Mouse (Mus musculus) urinary bladder, postnatal 10 days (tissue): ENCODE data around the gene Lamc1.

Experiments used
- DNase-seq: peaks from one replicate; pipeline ENCODE4 v3.0.0; 2022; ENCODE audit warnings: low spot score

The Lamc1 gene

DNA sequence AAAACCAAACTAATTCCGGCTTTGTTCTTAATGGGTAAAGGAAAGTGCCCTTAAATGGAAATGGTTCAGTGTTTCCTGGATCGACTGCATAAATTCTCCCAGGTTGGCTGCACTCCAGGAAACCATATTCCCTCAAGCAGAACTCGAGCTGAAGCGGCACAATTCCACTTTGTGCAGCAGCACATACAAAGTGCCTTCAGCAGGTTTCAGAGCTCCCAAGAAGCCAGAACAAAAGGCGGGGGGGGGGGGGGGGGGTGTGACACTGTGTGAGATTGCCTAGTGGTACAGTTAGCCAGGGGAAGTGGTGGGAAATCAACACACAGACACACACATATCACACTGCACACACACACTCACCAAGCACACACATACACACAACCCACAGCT, 140.7 kb downstream of the Lamc1 start:
- no peak for DNase-seq

- DNase-seq: no peak
Measured at GRCm38 (mm10) chr1:153191237-153191942, 141.2 kb downstream of the Lamc1 start.

DNA sequence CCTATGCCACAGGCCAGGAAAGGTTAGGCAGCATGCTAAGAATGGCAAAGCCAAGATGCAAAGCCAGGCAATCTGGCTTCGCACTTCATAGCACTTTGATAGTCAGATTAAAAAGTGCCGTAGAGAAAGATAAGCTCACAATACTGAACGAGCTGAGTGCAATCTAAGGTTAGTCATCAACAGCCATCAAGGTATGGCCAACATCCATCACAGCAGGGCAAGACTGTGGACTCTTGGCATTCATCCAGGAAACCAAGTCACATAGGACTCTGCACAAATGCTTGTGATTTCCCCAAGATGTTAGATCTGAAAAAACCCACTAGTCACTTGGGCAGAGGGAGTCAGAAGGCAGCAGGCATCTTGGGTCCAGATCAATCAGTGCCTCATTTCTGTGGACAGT, 144.5 kb downstream of the Lamc1 start:
- DNase-seq: no peak

DNA sequence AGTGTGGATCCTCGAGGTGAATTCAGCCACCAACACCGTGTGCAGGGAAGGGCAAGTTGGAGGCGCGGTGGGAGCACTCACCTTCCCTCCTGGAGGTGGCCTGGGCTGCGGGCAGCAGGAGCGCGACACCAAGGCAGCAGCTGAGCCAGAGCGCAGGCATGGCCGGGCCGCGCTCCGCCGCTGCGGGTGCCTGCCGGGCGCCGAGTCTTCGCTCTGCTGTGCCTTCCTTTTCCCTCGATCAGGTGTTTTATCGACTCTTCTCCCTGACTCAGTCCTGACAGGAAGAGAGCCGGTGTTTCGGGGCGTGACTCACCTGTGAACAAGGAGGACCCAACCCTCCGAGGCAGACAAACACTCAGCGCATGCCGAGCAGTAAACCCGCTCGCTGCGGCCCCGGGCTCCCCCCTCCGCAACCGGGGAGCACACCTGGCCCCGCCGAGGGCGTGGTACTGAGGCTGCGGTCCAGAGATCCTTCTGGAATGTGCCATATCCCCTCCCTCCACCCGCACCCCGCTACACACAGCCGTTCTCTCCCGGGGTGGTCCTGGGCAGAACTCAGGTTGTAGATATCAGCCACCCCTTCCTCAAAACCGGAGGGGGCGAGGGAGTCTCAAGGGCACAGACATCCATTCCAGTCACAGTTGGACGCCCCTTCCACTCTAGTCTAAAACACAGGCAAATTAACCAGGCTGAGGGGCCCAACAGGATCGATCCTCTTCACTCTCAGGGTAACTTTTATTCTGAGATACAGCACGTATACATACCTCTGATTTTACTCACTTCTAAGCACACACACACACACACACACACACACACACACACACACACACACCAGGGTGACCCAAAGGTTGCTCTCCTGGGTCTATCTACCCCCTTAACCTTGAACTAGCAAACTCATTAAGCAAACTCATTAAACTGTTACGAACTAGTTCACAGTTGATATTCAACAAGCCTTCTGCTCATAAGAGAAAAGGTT, 146.5 kb downstream of the Lamc1 start, which contains the start of gene Lamc2:
TSS of gene Lamc2 (minus strand) at position 620 of the 976 bp plus-strand sequence.
- DNase-seq: no peak

GRCm38 (mm10) chr1:153180586-153181289, 151.8 kb downstream of the Lamc1 start:
- no peak for DNase-seq

- no peak for DNase-seq
Measured at GRCm38 (mm10) chr1:153180160-153180559, 152.4 kb downstream of the Lamc1 start.

DNA sequence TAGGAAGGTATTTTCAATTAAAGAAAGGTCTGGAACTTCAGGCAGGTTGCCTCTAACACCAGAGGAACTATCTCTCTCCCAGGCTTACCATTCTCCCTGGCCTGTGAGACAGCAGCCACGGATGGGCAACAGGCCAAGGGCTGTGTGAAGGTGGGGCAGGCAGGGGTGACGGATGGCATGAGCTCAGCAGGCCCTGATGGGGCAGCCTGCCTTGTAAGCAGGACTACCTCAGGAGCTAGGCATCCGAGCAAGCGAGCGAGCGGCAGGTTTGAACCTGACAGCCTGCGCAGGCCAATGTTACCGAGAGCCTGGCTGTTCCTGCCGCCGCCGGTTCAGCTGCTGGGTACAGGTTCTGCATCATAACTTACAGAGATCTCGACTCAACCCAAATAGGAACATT, 157.8 kb downstream of the Lamc1 start:
- DNase-seq: peak; percentile 48

- no peak for DNase-seq
Measured at GRCm38 (mm10) chr1:153173276-153173675, 159.3 kb downstream of the Lamc1 start.

DNA sequence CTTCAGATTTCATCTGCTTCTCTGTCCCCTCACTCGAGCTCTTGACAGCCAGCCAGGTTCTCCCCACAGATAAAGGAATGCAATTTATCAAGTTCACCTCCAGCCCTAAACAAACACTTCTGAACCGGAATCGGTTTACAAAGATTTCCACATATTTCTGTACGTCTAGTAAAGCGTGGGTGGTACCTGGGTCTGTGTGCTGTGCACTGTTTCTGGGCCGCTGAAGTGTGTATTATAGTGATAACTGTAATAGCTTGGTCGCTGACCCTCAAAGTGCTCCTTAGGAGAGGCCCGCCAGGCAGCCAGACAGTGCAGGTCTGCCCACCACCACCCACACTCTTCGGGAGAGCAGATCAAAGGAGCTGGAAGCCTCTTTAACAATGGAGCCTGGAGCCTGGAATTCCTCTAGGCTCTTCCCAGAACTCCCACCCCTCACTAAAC, 160.3 kb downstream of the Lamc1 start:
- no peak for DNase-seq

DNA sequence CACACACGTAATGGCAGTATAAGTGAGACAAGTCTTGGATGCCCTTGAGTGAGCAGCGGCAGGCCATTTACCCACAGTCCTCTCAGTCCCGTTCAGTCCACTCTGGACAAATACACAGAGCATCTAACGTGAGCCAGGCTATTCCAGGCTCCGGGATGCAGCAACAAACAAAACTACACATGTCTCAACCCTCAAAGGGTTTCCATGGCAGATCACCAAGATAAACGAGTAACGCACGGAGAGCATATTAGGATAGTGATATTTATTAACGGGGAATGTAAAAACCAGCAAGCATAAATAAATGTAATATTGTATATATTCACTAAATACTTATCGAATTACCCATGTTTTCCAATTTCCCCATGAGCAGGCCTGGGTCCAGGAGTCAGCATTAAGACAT, 161.6 kb downstream of the Lamc1 start:
- no peak for DNase-seq
